ENCODE assay signal across 8 mouse cellular contexts in the genomic region with DNA sequence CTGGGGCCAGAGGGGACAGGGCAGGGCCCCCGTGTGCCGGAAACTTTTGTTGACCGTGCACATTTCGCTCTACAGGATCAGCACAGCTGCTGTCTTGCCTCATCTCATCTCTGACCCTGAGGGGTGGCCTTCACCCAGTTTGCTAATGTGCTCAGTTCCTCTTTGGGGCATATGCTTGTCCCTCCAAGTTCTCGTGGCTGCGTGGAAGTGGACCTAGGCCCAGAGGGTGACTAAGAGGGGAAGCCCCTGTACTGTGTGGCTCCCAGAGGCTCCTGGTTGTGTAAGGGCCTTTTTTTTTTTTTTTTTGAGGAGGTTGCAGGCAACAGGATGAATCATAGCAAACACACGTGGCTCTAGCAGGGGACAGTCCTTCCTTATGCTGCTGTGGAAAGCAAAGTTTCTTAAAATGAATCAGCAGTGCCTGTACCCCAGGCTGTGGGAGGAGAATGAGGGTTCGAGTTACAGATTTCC.
DNase-seq lines count a peak whose midpoint lies in the region; ATAC-seq and TF ChIP-seq lines count a peak whose summit lies in the region.

No protein-coding gene starts in this region.

- no peak overlapping the region for H3K4me3 ChIP-seq in heart, embryonic 16.5 days (ENCODE audit: low read length)
- H3K4me3 ChIP-seq in liver, adult 2 months (ENCODE audit: insufficient read depth, low read depth, low read length) = no peak overlapping the region

- no peak overlapping the region for H3K4me2 ChIP-seq in heart, embryonic 16.5 days (ENCODE audit: low read depth, low read length)

- WGBS in heart, embryonic 16.5 days = 62% methylated on average over 8 of the region's 8 CpGs
- 17% methylated on average over 8 of the region's 8 CpGs for WGBS in liver, adult 2 months

- H3K27me3 ChIP-seq in heart, embryonic 16.5 days (ENCODE audit: control insufficient read depth, insufficient read depth, low read length) = no peaks in the 10 kb centered on the region
- no peaks in the 10 kb centered on the region for H3K27me3 ChIP-seq in liver, adult 2 months (ENCODE audit: control insufficient read depth, insufficient read depth, low read length)

- no peak for TF ChIP-seq CTCF in liver, adult 2 months (IDR thresholded peaks at IDR 0.05; ENCODE audit: low read depth, low read length)

- no peaks in the 10 kb centered on the region for H3K79me2 ChIP-seq in liver, adult 2 months (ENCODE audit: control insufficient read depth, insufficient read depth, low read length)

- no peak overlapping the region for H3K9ac ChIP-seq in heart, embryonic 16.5 days (ENCODE audit: low read length)
- H3K9ac ChIP-seq in liver, adult 2 months (ENCODE audit: low read depth, low read length) = no peak overlapping the region

- DNase-seq in ovary, postnatal 36 days (ENCODE audit: low spot score) = peak; percentile 50
- DNase-seq in ovary, postnatal 14 days (ENCODE audit: low spot score) = no peak
- DNase-seq in c-Kit-positive CD71-negative TER-119-negative erythroid progenitor cells, embryonic 14.5 days (ENCODE audit: low read depth) = peak; percentile 65
- peak; percentile 58 for DNase-seq in liver, adult 2 months (ENCODE audit: extremely low read depth, low read depth, low spot score)
- peak; percentile 55 to 57 for DNase-seq in right cerebral cortex, postnatal 10 days (ENCODE audit: low spot score in 2 of 2)
- DNase-seq in cerebellum, postnatal 10 days = no peak
- no peak for DNase-seq in cerebellum, postnatal 25 days

- H3K9me3 ChIP-seq in heart, embryonic 16.5 days (replicated peaks; ENCODE audit: control insufficient read depth, low read length) = no peaks in the 10 kb centered on the region

- peak overlapping the region; percentile 3; the same call in 1 of the 2 replicates for H3K27ac ChIP-seq in heart, embryonic 16.5 days (ENCODE audit: low read length)
- peak overlapping the region; percentile 23; the same call in 1 of the 2 replicates for H3K27ac ChIP-seq in liver, adult 2 months (replicated peaks; ENCODE audit: insufficient read depth, low read depth, low read length)

- H3K4me1 ChIP-seq in heart, embryonic 16.5 days (ENCODE audit: control insufficient read depth, insufficient read depth, low read length) = no peaks in the 10 kb centered on the region
- H3K4me1 ChIP-seq in liver, adult 2 months (ENCODE audit: control insufficient read depth, insufficient read depth, low read length) = peaks cover 3% of the 10 kb centered on the region; the same call in 1 of the 2 replicates

- no peaks in the 10 kb centered on the region for H3K36me3 ChIP-seq in heart, embryonic 16.5 days (ENCODE audit: control insufficient read depth, insufficient read depth)
- H3K36me3 ChIP-seq in liver, adult 2 months (ENCODE audit: control insufficient read depth, insufficient read depth, low read length) = no peaks in the 10 kb centered on the region

- TF ChIP-seq POLR2A in liver, adult 2 months (IDR thresholded peaks at IDR 0.05; ENCODE audit: extremely low read depth, insufficient read depth, low read length) = no peak

- peak; percentile 18; the same call in 1 of the 2 replicates for ATAC-seq in heart, embryonic 16.5 days (replicated peaks; ENCODE audit: extremely low read depth, insufficient read depth, low FRiP score)

Comparison
In these comparisons a context has a peak if more than half of its experiments do, and no peak if none do; other contexts are left out.
1. DNase-seq: peak in ovary, postnatal 36 days (single experiment), c-Kit-positive CD71-negative TER-119-negative erythroid progenitor cells, embryonic 14.5 days (single experiment), liver, adult 2 months (single experiment) and right cerebral cortex, postnatal 10 days (2 of 2); none in ovary, postnatal 14 days (single experiment), cerebellum, postnatal 10 days (0 of 2) and cerebellum, postnatal 25 days (0 of 2).